Mouse (Mus musculus): ENCODE measurements around the gene Stk32c.

Stk32c gene

GRCm38 (mm10) chr7:139212754-139213745 is at the start of gene Stk32c, which contains the start of gene Lrrc27:
Gene Stk32c (minus strand): TSS chr7:139213307.
Gene Lrrc27 (plus strand): TSS chr7:139212988.
- DNase-seq (ENCODE audit: low spot score in 2 of 2), result peak; percentile 97 to 99

- DNase-seq (ENCODE audit: low spot score in 2 of 2), result no peak
Measured at GRCm38 (mm10) chr7:139257752-139258542, 44.8 kb upstream of the Stk32c start.

GRCm38 (mm10) chr7:139254626-139255025 is 41.5 kb upstream of the Stk32c start:
- no peak for DNase-seq (ENCODE audit: low spot score in 2 of 2)

- no peak for DNase-seq (ENCODE audit: low spot score in 2 of 2)
Measured at GRCm38 (mm10) chr7:139253462-139253861, 40.4 kb upstream of the Stk32c start.

- DNase-seq (ENCODE audit: low spot score in 2 of 2), result no peak
Measured at GRCm38 (mm10) chr7:139252986-139253385, 39.9 kb upstream of the Stk32c start.

GRCm38 (mm10) chr7:139252566-139252965 is 39.5 kb upstream of the Stk32c start:
- no peak for DNase-seq (ENCODE audit: low spot score in 2 of 2)

GRCm38 (mm10) chr7:139251881-139252301 is 38.8 kb upstream of the Stk32c start:
- DNase-seq (ENCODE audit: low spot score in 2 of 2), result peak; percentile 71 to 72

GRCm38 (mm10) chr7:139249406-139250210 is 36.5 kb upstream of the Stk32c start:
- DNase-seq (ENCODE audit: low spot score in 2 of 2), result no peak

- no peak for DNase-seq (ENCODE audit: low spot score in 2 of 2)
Measured at GRCm38 (mm10) chr7:139248615-139249405, 35.7 kb upstream of the Stk32c start.

GRCm38 (mm10) chr7:139247881-139248614 is 34.9 kb upstream of the Stk32c start, which contains the start of gene Pwwp2b:
Gene Pwwp2b (plus strand): TSS chr7:139248482.
- DNase-seq (ENCODE audit: low spot score in 2 of 2), result peak; percentile 89 to 91

- DNase-seq (ENCODE audit: low spot score in 2 of 2), result peak; percentile 69 to 75
Measured at GRCm38 (mm10) chr7:139246931-139247880, 34.1 kb upstream of the Stk32c start.

GRCm38 (mm10) chr7:139246086-139246485 is 33.0 kb upstream of the Stk32c start:
- DNase-seq (ENCODE audit: low spot score in 2 of 2), result no peak

GRCm38 (mm10) chr7:139239432-139239831 is 26.3 kb upstream of the Stk32c start:
- no peak for DNase-seq (ENCODE audit: low spot score in 2 of 2)

GRCm38 (mm10) chr7:139235651-139236358 is 22.7 kb upstream of the Stk32c start:
- peak; percentile 63 to 65 for DNase-seq (ENCODE audit: low spot score in 2 of 2)

GRCm38 (mm10) chr7:139234426-139235188 is 21.5 kb upstream of the Stk32c start:
- DNase-seq (ENCODE audit: low spot score in 2 of 2), result peak; percentile 63 to 67

- peak; percentile 84 to 87 for DNase-seq (ENCODE audit: low spot score in 2 of 2)
Measured at GRCm38 (mm10) chr7:139233714-139234113, 20.6 kb upstream of the Stk32c start.

GRCm38 (mm10) chr7:139230241-139230640 is 17.1 kb upstream of the Stk32c start:
- DNase-seq (ENCODE audit: low spot score in 2 of 2), result no peak
